Comparison of ENCODE assay signal across 8 mouse cellular contexts in genomic region chr14:21987660-21988576, GRCm38 (mm10). TPM values are rescaled to one million over a fixed set of nuclear protein-coding genes. Genes with fewer than 3 reads are reported as not detected.
DNase-seq lines count a peak whose midpoint lies in the region.

No protein-coding gene starts in this region.

- H3K9me3 ChIP-seq in hindbrain, embryonic 10.5 days = no peaks in the 10 kb centered on the region

- peaks cover 59% of the 10 kb centered on the region for H3K27me3 ChIP-seq in hindbrain, embryonic 10.5 days (ENCODE audit: insufficient read depth, poor library complexity, severe bottlenecking)

- DNase-seq in MEL-GATA-1-ER (ENCODE audit: extremely low read depth, low read depth) = peak; percentile 78
- peak; percentile 57 for DNase-seq in cerebellum, adult 8-10 months
- DNase-seq in frontal cortex, adult 2 months (ENCODE audit: extremely low spot score in 1 of 2, low spot score in 1 of 2) = peak; percentile 84 to 91
- DNase-seq in hindbrain, embryonic 10.5 days (ENCODE audit: low spot score) = peak; percentile 98
- peak; percentile 72 to 79 for DNase-seq in layer of hippocampus, postnatal 25 days (ENCODE audit: extremely low spot score in 1 of 2, low spot score in 1 of 2)
- peak; percentile 97 for DNase-seq in lung, postnatal 14 days
- DNase-seq in retina, adult 2 months (ENCODE audit: low read depth, low spot score) = peak; percentile 89
- peak; percentile 96 for DNase-seq in urinary bladder, postnatal 14 days (ENCODE audit: low spot score)

- H3K27ac ChIP-seq in hindbrain, embryonic 10.5 days = peak overlapping the region; percentile 97

- H3K4me3 ChIP-seq in hindbrain, embryonic 10.5 days = peak overlapping the region; percentile 89

- peaks cover 17% of the 10 kb centered on the region for H3K36me3 ChIP-seq in hindbrain, embryonic 10.5 days

- peaks cover 75% of the 10 kb centered on the region for H3K4me1 ChIP-seq in hindbrain, embryonic 10.5 days (replicated peaks)

- WGBS in hindbrain, embryonic 10.5 days = under 1% methylated on average over 74 of the region's 74 CpGs

RNA-seq across cellular contexts. Expression of gene Zfp503, which starts 1.5 kb away (rescaled TPM):
- polyA plus RNA-seq in frontal cortex, adult 2 months (2012; rRNA removed) = 1.2 and 1.4 TPM in 2 replicates
- 12.3 and 20.0 TPM in 2 replicates for polyA plus RNA-seq in hindbrain, embryonic 10.5 days (2016; fragmentation: Nextera tagmentation; extraction: Ambion mirVana)
- total RNA-seq in layer of hippocampus, postnatal 25 days (2021) = 1 to 10 TPM; 2.6 to 2.8 TPM

RNA-seq across cellular contexts. Expression of gene Lrmda, which starts 31.6 kb away (rescaled TPM):
- polyA plus RNA-seq in frontal cortex, adult 2 months (2012; rRNA removed) = 0.14 and 0.53 TPM in 2 replicates
- polyA plus RNA-seq in hindbrain, embryonic 10.5 days (2016; fragmentation: Nextera tagmentation; extraction: Ambion mirVana) = 0.47 and 0.55 TPM in 2 replicates
- total RNA-seq in layer of hippocampus, postnatal 25 days (2021) = under 1 TPM in 1 of 2 experiments, not detected in 1; 0.27 TPM

Comparison
In these comparisons a context has a peak if more than half of its experiments do, and no peak if none do; other contexts are left out.
1. Peak in every context shown above with its lines: DNase-seq, H3K4me3 ChIP-seq and H3K27ac ChIP-seq.